Mouse (Mus musculus): ENCODE measurements around the gene Uqcc1. TPM values are rescaled to one million over a fixed set of nuclear protein-coding genes. Genes with fewer than 3 reads are reported as not detected.
A peak's percentile ranks its signal among the peaks of the same experiment; 100 is the strongest.

The Uqcc1 gene
- polyA plus RNA-seq (2014; fragmentation: Nextera tagmentation; extraction: Ambion mirVana) = 85.3 and 87.7 TPM in 2 replicates

DNA sequence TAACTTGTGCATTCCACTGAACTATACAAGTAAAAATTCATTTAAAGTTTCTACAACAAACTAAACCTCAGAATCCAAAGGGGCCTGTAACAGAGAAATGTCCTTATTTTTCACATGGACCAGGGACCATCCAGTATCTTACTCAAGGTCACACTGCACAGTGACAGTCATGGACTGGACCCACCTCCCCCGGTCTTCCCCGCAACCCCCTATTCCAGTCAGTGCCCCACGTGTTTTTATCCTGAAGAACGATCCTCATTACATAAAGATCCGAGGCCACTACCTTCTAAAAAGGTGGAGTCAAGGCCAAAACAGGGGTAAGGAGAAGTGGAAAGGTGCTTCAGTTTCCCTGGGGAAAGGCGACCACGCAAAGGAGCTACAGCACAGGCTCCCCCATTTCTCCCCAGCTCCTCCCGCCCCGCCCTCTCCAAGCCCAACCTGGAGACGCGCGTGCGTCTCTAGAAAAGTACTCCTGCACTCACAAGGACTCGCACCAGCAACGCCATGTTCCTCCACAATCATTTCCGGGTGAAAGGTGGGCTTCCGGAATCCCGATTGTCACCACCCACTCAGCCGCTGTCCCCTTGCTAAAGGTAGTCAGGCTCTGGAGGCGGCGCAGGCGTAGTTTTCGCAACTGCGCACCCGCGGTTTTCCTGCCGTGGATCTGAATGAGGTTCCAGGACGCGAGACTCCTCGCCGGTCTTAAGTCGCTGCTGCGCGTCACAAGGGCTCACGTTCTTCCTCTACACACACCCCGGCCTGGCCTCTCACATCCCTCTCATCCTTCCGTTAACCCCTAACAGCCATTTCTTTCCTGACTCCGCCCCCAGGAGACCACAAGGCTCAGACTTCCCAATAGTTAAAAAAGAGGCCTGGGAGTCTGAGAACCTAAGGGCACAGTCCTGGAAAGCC is at the start of gene Uqcc1:
TSS of gene Uqcc1 (minus strand) at position 780 of the 912 bp plus-strand sequence.
- H3K4me2 ChIP-seq (ENCODE audit: low read depth, low read length) = peak within 1 kb of the TSS; percentile 61
- peak within 1 kb of the TSS; percentile 63 for H3K27ac ChIP-seq (replicated peaks; ENCODE audit: low read depth, low read length)
- no peaks in the 10 kb centered on the region for H3K36me3 ChIP-seq (replicated peaks; ENCODE audit: control insufficient read depth, insufficient read depth, low read depth, low read length)
- no peaks in the 10 kb centered on the region for H3K9me3 ChIP-seq (replicated peaks; ENCODE audit: control insufficient read depth, low read length)
- peak within 1 kb of the TSS; percentile 67 for H3K4me3 ChIP-seq (ENCODE audit: low read depth, low read length)
- ATAC-seq (replicated peaks; ENCODE audit: insufficient number of reproducible peaks, low FRiP score, low TSS enrichment, low read depth) (peak; percentile 90), DNase-seq (ENCODE audit: low spot score) (peak; percentile 96)
- H3K9ac ChIP-seq (replicated peaks; ENCODE audit: low read length) = peak within 1 kb of the TSS; percentile 70
- H3K4me1 ChIP-seq (ENCODE audit: control insufficient read depth, insufficient read depth, low read length) = peaks cover 2% of the 10 kb centered on the region; the same call in 1 of the 2 replicates
- WGBS = under 1% methylated on average over 38 of the region's 38 CpGs
- H3K27me3 ChIP-seq (ENCODE audit: control insufficient read depth, insufficient read depth, low read length) = no peaks in the 10 kb centered on the region

- peaks cover 29% of the 10 kb centered on the region for H3K36me3 ChIP-seq (replicated peaks; ENCODE audit: control insufficient read depth, insufficient read depth, low read depth, low read length)
- 87% methylated on average over 5 of the region's 5 CpGs for WGBS
Measured at GRCm38 (mm10) chr2:155979328-155979991, 49.4 kb upstream of the Uqcc1 start.

DNA sequence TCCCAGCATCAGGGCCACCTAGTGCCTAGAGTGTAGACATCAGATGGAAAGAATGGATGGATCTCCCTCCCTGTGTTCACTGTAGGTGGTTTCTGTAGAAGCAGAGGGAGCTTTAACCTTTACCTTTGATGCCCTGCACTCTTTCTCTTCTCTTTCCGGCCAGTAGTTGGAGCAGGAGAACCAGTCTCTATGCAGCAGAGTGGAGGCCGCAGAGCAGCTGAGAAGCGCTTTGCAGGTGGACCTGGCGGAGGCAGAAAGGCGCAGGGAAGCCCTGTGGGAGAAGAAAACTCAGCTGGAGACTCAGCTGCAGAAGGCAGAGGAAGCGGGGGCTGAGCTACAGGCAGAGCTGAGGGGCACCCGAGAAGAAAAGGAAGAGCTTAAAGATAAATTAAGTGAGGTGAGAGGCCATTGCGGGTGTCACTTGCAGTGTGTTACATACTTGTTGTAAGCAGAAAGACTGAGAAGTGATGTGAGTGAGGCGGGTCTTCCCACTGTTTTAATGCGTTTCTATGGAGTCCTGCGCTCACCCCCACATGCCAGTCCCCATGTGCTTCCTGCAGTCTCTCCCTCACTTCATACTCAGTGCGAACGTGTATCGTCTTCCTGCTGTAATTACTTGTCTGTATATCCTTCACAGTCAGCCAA is 44.1 kb upstream of the Uqcc1 start:
- H3K9ac ChIP-seq (replicated peaks; ENCODE audit: low read length) = no peak overlapping the region
- no peak for ATAC-seq (replicated peaks; ENCODE audit: insufficient number of reproducible peaks, low FRiP score, low TSS enrichment, low read depth)
- no peak for DNase-seq (ENCODE audit: low spot score)
- no peaks in the 10 kb centered on the region for H3K27me3 ChIP-seq (ENCODE audit: control insufficient read depth, insufficient read depth, low read length)
- H3K4me1 ChIP-seq (ENCODE audit: control insufficient read depth, insufficient read depth, low read length) = no peaks in the 10 kb centered on the region
- no peaks in the 10 kb centered on the region for H3K9me3 ChIP-seq (replicated peaks; ENCODE audit: control insufficient read depth, low read length)
- H3K27ac ChIP-seq (replicated peaks; ENCODE audit: low read depth, low read length) = no peak overlapping the region
- WGBS = 82% methylated on average over 14 of the region's 14 CpGs
- H3K4me3 ChIP-seq (ENCODE audit: low read depth, low read length) = no peak overlapping the region
- peaks cover 31% of the 10 kb centered on the region for H3K36me3 ChIP-seq (replicated peaks; ENCODE audit: control insufficient read depth, insufficient read depth, low read depth, low read length)
- H3K4me2 ChIP-seq (ENCODE audit: low read depth, low read length) = no peak overlapping the region

More at GRCm38 (mm10) chr2:155979328-155979991, 49.4 kb upstream of the Uqcc1 start:
- H3K9me3 ChIP-seq (replicated peaks; ENCODE audit: control insufficient read depth, low read length) = no peaks in the 10 kb centered on the region
- H3K4me2 ChIP-seq (ENCODE audit: low read depth, low read length) = no peak overlapping the region
- no peak overlapping the region for H3K27ac ChIP-seq (replicated peaks; ENCODE audit: low read depth, low read length)
- ATAC-seq (replicated peaks; ENCODE audit: insufficient number of reproducible peaks, low FRiP score, low TSS enrichment, low read depth) = no peak
- H3K27me3 ChIP-seq (ENCODE audit: control insufficient read depth, insufficient read depth, low read length) = no peaks in the 10 kb centered on the region
- H3K4me1 ChIP-seq (ENCODE audit: control insufficient read depth, insufficient read depth, low read length) = no peaks in the 10 kb centered on the region
- DNase-seq (ENCODE audit: low spot score) = no peak
- no peak overlapping the region for H3K4me3 ChIP-seq (ENCODE audit: low read depth, low read length)
- H3K9ac ChIP-seq (replicated peaks; ENCODE audit: low read length) = no peak overlapping the region

DNA sequence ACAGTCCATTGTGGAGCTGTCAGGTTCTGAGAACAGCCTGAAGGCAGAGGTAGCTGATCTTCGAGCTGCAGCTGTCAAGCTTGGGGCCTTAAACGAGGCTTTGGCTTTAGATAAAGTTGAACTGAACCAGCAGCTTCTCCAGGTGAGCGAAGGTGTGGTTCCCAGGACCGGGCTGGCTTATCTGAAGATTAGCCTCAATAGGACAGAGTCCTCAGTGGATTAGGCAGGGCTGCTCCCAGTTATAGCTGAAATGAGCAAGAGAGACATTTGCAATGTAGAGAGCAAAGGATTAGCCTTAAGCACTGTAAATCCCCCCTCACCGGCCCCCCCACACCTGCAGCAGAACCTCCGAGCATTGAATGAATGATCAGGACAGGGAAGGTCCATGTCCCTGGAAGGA is 43.2 kb upstream of the Uqcc1 start:
- WGBS = 83% methylated on average over 6 of the region's 6 CpGs
- Histone ChIP-seq H3K9ac (replicated peaks; ENCODE audit: low read length) (no peak overlapping the region), H3K4me1 (ENCODE audit: control insufficient read depth, insufficient read depth, low read length) (no peaks in the 10 kb centered on the region), H3K9me3 (replicated peaks; ENCODE audit: control insufficient read depth, low read length) (no peaks in the 10 kb centered on the region), H3K4me3 (ENCODE audit: low read depth, low read length) (no peak overlapping the region), H3K27me3 (ENCODE audit: control insufficient read depth, insufficient read depth, low read length) (no peaks in the 10 kb centered on the region), H3K4me2 (ENCODE audit: low read depth, low read length) (no peak overlapping the region), H3K36me3 (replicated peaks; ENCODE audit: control insufficient read depth, insufficient read depth, low read depth, low read length) (peaks cover 31% of the 10 kb centered on the region), H3K27ac (replicated peaks; ENCODE audit: low read depth, low read length) (no peak overlapping the region)
- DNase-seq (ENCODE audit: low spot score) (no peak), ATAC-seq (replicated peaks; ENCODE audit: insufficient number of reproducible peaks, low FRiP score, low TSS enrichment, low read depth) (no peak)

- 61% methylated on average over 1 of the region's 1 CpGs for WGBS
- Histone ChIP-seq H3K4me1 (ENCODE audit: control insufficient read depth, insufficient read depth, low read length) (no peaks in the 10 kb centered on the region), H3K36me3 (replicated peaks; ENCODE audit: control insufficient read depth, insufficient read depth, low read depth, low read length) (peaks cover 20% of the 10 kb centered on the region), H3K9ac (replicated peaks; ENCODE audit: low read length) (no peak overlapping the region), H3K9me3 (replicated peaks; ENCODE audit: control insufficient read depth, low read length) (no peaks in the 10 kb centered on the region), H3K27me3 (ENCODE audit: control insufficient read depth, insufficient read depth, low read length) (no peaks in the 10 kb centered on the region), H3K4me2 (ENCODE audit: low read depth, low read length) (no peak overlapping the region), H3K4me3 (ENCODE audit: low read depth, low read length) (no peak overlapping the region), H3K27ac (replicated peaks; ENCODE audit: low read depth, low read length) (no peak overlapping the region)
- DNase-seq (ENCODE audit: low spot score) (peak; percentile 36), ATAC-seq (replicated peaks; ENCODE audit: insufficient number of reproducible peaks, low FRiP score, low TSS enrichment, low read depth) (no peak)
Measured at GRCm38 (mm10) chr2:155962991-155963390, 32.9 kb upstream of the Uqcc1 start.

DNA sequence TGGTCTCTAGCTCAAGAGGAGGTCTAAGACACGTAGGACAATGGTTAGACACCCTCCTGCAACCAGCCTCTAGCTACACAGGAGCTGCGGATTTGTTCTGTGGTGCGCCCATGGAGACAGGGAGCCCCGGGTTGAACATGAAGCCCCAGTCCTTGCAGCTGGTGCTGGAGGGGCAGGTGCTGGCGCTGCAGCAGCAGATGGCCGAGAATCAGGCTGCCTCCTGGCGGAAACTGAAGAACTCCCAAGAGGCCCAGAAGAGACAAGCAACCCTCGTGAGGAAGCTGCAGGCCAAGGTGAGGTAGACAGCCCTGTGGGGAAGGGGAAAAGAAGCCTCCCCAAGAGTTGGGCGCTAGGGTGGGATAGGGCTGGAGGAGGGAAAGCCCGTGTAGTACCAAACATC is 31.8 kb upstream of the Uqcc1 start:
- ATAC-seq (replicated peaks; ENCODE audit: insufficient number of reproducible peaks, low FRiP score, low TSS enrichment, low read depth) = no peak
- peaks cover 18% of the 10 kb centered on the region for H3K36me3 ChIP-seq (replicated peaks; ENCODE audit: control insufficient read depth, insufficient read depth, low read depth, low read length)
- no peaks in the 10 kb centered on the region for H3K4me1 ChIP-seq (ENCODE audit: control insufficient read depth, insufficient read depth, low read length)

GRCm38 (mm10) chr2:155959981-155960380 is 29.9 kb upstream of the Uqcc1 start:
- Histone ChIP-seq H3K36me3 (replicated peaks; ENCODE audit: control insufficient read depth, insufficient read depth, low read depth, low read length) (peaks cover 13% of the 10 kb centered on the region), H3K9ac (replicated peaks; ENCODE audit: low read length) (no peak overlapping the region), H3K27me3 (ENCODE audit: control insufficient read depth, insufficient read depth, low read length) (no peaks in the 10 kb centered on the region), H3K9me3 (replicated peaks; ENCODE audit: control insufficient read depth, low read length) (no peaks in the 10 kb centered on the region), H3K27ac (replicated peaks; ENCODE audit: low read depth, low read length) (no peak overlapping the region), H3K4me2 (ENCODE audit: low read depth, low read length) (no peak overlapping the region), H3K4me1 (ENCODE audit: control insufficient read depth, insufficient read depth, low read length) (no peaks in the 10 kb centered on the region), H3K4me3 (ENCODE audit: low read depth, low read length) (no peak overlapping the region)
- 85% methylated on average over 5 of the region's 5 CpGs for WGBS
- DNase-seq (ENCODE audit: low spot score) (no peak), ATAC-seq (replicated peaks; ENCODE audit: insufficient number of reproducible peaks, low FRiP score, low TSS enrichment, low read depth) (no peak)

More for the DNA sequence above, 31.8 kb upstream of the Uqcc1 start:
- no peak overlapping the region for H3K4me3 ChIP-seq (ENCODE audit: low read depth, low read length)
- 82% methylated on average over 10 of the region's 10 CpGs for WGBS
- no peak overlapping the region for H3K4me2 ChIP-seq (ENCODE audit: low read depth, low read length)
- no peaks in the 10 kb centered on the region for H3K27me3 ChIP-seq (ENCODE audit: control insufficient read depth, insufficient read depth, low read length)
- no peak for DNase-seq (ENCODE audit: low spot score)
- no peaks in the 10 kb centered on the region for H3K9me3 ChIP-seq (replicated peaks; ENCODE audit: control insufficient read depth, low read length)
- no peak overlapping the region for H3K9ac ChIP-seq (replicated peaks; ENCODE audit: low read length)
- H3K27ac ChIP-seq (replicated peaks; ENCODE audit: low read depth, low read length) = no peak overlapping the region
